Mouse (Mus musculus) neural tube, embryonic 11.5 days (tissue): ENCODE results near the gene Tatdn3. TPM values are rescaled to one million over a fixed set of nuclear protein-coding genes. Genes with fewer than 3 reads are reported as not detected.

Experiments
- ATAC-seq: fragments of 200-750 bp; cut with Nextera tagmentation; 2 replicates; pipeline ENCODE4 v1.8.0; 2017; ENCODE audit warnings: moderate number of reproducible peaks, mild to moderate bottlenecking, moderate TSS enrichment, moderate library complexity; ENCODE audit not compliant: insufficient read depth, low FRiP score, low TSS enrichment
- DNase-seq: peaks from one replicate; pipeline ENCODE4 v3.0.0-alpha.2; 2015; ENCODE audit warnings: low spot score
- H3K27ac ChIP-seq: fragments of 300-500 bp; sonication (generic); 2 replicates; pipeline ENCODE4 v1.5.1; 2014; ENCODE audit warnings: low read depth, mild to moderate bottlenecking, low read length
- H3K27me3 ChIP-seq: fragments of 300-500 bp; sonication (generic); 2 replicates; pipeline ENCODE4 v1.6.1; 2014; ENCODE audit warnings: mild to moderate bottlenecking, low read length, mixed read lengths; ENCODE audit not compliant: control insufficient read depth, insufficient read depth
- H3K36me3 ChIP-seq: fragments of 300-500 bp; sonication (generic); 2 replicates; pipeline ENCODE4 v1.6.1; 2014; ENCODE audit warnings: mild to moderate bottlenecking, low read length, moderate library complexity, mixed read lengths; ENCODE audit not compliant: control insufficient read depth, insufficient read depth
- H3K4me1 ChIP-seq: fragments of 300-500 bp; sonication (generic); 2 replicates; pipeline ENCODE4 v1.6.1; 2014; ENCODE audit warnings: low read length, mixed read lengths; ENCODE audit not compliant: control insufficient read depth, insufficient read depth
- H3K4me2 ChIP-seq: fragments of 300-500 bp; sonication (generic); 2 replicates; pipeline ENCODE4 v1.6.1; 2014; ENCODE audit warnings: low read depth, mild to moderate bottlenecking, moderate library complexity
- H3K4me3 ChIP-seq: fragments of 300-500 bp; sonication (generic); 2 replicates; pipeline ENCODE4 v1.5.1; 2014; ENCODE audit warnings: low read depth, low read length
- H3K9ac ChIP-seq: fragments of 300-500 bp; sonication (generic); 2 replicates; pipeline ENCODE4 v1.6.1; 2014; ENCODE audit warnings: mild to moderate bottlenecking, low read length
- H3K9me3 ChIP-seq: fragments of 300-500 bp; sonication (generic); 2 replicates; pipeline ENCODE4 v1.6.1; 2016; ENCODE audit warnings: low read length; ENCODE audit not compliant: control insufficient read depth
- WGBS: fragments of 180-500 bp; shearing (Covaris S2); extraction: QIAGEN DNeasy Blood & Tissue Kit; methylation state at CpG from one replicate; pipeline ENCODE4 v1.1.7; 2014; 5-methylcytosine and 5-hydroxymethylcytosine counted together
- polyA plus RNA-seq: library from polyadenylated mRNA; unstranded; fragments of >200 nt; fragmentation: Nextera tagmentation; extraction: Ambion mirVana; gene quantifications from 2 replicates; pipeline ENCODE4 v1.2.1, GENCODE M21; 2014

The Tatdn3 gene
- polyA plus RNA-seq, 1 experiment from 2014 or later, result 9.4 TPM

GRCm38 (mm10) chr1:191086304-191086878 lies 23.7 kb upstream of the Tatdn3 start:
- no peaks in the 10 kb centered on the region for H3K9me3 ChIP-seq
- H3K27me3 ChIP-seq, result no peaks in the 10 kb centered on the region
- H3K4me3 ChIP-seq, result no peak overlapping the region
- no peaks in the 10 kb centered on the region for H3K4me1 ChIP-seq
- no peak for ATAC-seq
- H3K27ac ChIP-seq, result no peak overlapping the region
- no peak overlapping the region for H3K9ac ChIP-seq
- peaks cover 2% of the 10 kb centered on the region for H3K36me3 ChIP-seq
- no peak overlapping the region for H3K4me2 ChIP-seq
- 90% methylated on average over 7 of the region's 7 CpGs for WGBS
- no peak for DNase-seq

GRCm38 (mm10) chr1:191085597-191085996 lies 22.9 kb upstream of the Tatdn3 start:
- H3K4me1 ChIP-seq, result no peaks in the 10 kb centered on the region
- ATAC-seq (no peak), DNase-seq (no peak)
- no peak overlapping the region for H3K4me2 ChIP-seq
- H3K27ac ChIP-seq, result no peak overlapping the region
- H3K9ac ChIP-seq, result no peak overlapping the region
- no peaks in the 10 kb centered on the region for H3K9me3 ChIP-seq
- H3K4me3 ChIP-seq, result no peak overlapping the region
- WGBS, result 79% methylated on average over 12 of the region's 12 CpGs
- peaks cover 2% of the 10 kb centered on the region for H3K36me3 ChIP-seq
- H3K27me3 ChIP-seq, result no peaks in the 10 kb centered on the region

- Histone ChIP-seq H3K9me3 (no peaks in the 10 kb centered on the region), H3K4me1 (no peaks in the 10 kb centered on the region), H3K27me3 (no peaks in the 10 kb centered on the region), H3K36me3 (peaks cover 4% of the 10 kb centered on the region), H3K9ac (no peak overlapping the region), H3K4me3 (no peak overlapping the region), H3K27ac (no peak overlapping the region), H3K4me2 (no peak overlapping the region)
- peak; percentile 43 for DNase-seq
- WGBS, result 72% methylated on average over 5 of the region's 5 CpGs
- ATAC-seq, result no peak
Observed at GRCm38 (mm10) chr1:191084951-191085559, 22.3 kb upstream of the Tatdn3 start.

GRCm38 (mm10) chr1:191083230-191083629 lies 20.5 kb upstream of the Tatdn3 start:
- H3K4me1 ChIP-seq, result no peaks in the 10 kb centered on the region
- ATAC-seq (no peak), DNase-seq (no peak)
- 90% methylated on average over 8 of the region's 8 CpGs for WGBS
- H3K9me3 ChIP-seq, result no peaks in the 10 kb centered on the region
- no peak overlapping the region for H3K9ac ChIP-seq
- no peaks in the 10 kb centered on the region for H3K27me3 ChIP-seq
- no peak overlapping the region for H3K4me3 ChIP-seq
- H3K27ac ChIP-seq, result no peak overlapping the region
- no peak overlapping the region for H3K4me2 ChIP-seq
- H3K36me3 ChIP-seq, result peaks cover 5% of the 10 kb centered on the region

GRCm38 (mm10) chr1:191075199-191075883 lies 12.6 kb upstream of the Tatdn3 start:
- 68% methylated on average over 10 of the region's 10 CpGs for WGBS
- Histone ChIP-seq H3K27ac (no peak overlapping the region), H3K9ac (no peak overlapping the region), H3K36me3 (peaks cover 12% of the 10 kb centered on the region), H3K27me3 (no peaks in the 10 kb centered on the region), H3K4me3 (no peak overlapping the region), H3K9me3 (no peaks in the 10 kb centered on the region), H3K4me1 (no peaks in the 10 kb centered on the region), H3K4me2 (no peak overlapping the region)
- peak; percentile 48 for DNase-seq
- ATAC-seq, result no peak

GRCm38 (mm10) chr1:191073486-191073885 lies 10.8 kb upstream of the Tatdn3 start:
- DNase-seq, result no peak
- Histone ChIP-seq H3K27ac (no peak overlapping the region), H3K9me3 (no peaks in the 10 kb centered on the region), H3K4me3 (no peak overlapping the region), H3K27me3 (no peaks in the 10 kb centered on the region), H3K4me1 (no peaks in the 10 kb centered on the region), H3K4me2 (no peak overlapping the region), H3K9ac (no peak overlapping the region), H3K36me3 (peaks cover 14% of the 10 kb centered on the region)
- ATAC-seq, result no peak
- WGBS, result 85% methylated on average over 4 of the region's 4 CpGs

GRCm38 (mm10) chr1:191073001-191073400 lies 10.3 kb upstream of the Tatdn3 start:
- H3K4me1 ChIP-seq, result no peaks in the 10 kb centered on the region
- H3K9ac ChIP-seq, result no peak overlapping the region
- DNase-seq (no peak), ATAC-seq (no peak)
- H3K4me2 ChIP-seq, result no peak overlapping the region
- H3K36me3 ChIP-seq, result peaks cover 11% of the 10 kb centered on the region
- WGBS, result 88% methylated on average over 6 of the region's 6 CpGs
- H3K9me3 ChIP-seq, result no peaks in the 10 kb centered on the region
- no peaks in the 10 kb centered on the region for H3K27me3 ChIP-seq
- no peak overlapping the region for H3K4me3 ChIP-seq
- no peak overlapping the region for H3K27ac ChIP-seq

GRCm38 (mm10) chr1:191072329-191072913 lies 9.7 kb upstream of the Tatdn3 start:
- no peak for ATAC-seq
- H3K4me3 ChIP-seq, result no peak overlapping the region
- H3K27me3 ChIP-seq, result no peaks in the 10 kb centered on the region
- peaks cover 11% of the 10 kb centered on the region for H3K36me3 ChIP-seq
- H3K27ac ChIP-seq, result no peak overlapping the region
- H3K9ac ChIP-seq, result no peak overlapping the region
- H3K4me2 ChIP-seq, result no peak overlapping the region
- DNase-seq, result no peak
- 93% methylated on average over 16 of the region's 16 CpGs for WGBS
- H3K9me3 ChIP-seq, result no peaks in the 10 kb centered on the region
- no peaks in the 10 kb centered on the region for H3K4me1 ChIP-seq
